Comparison of ENCODE assay signal across 13 mouse cellular contexts in the genomic region with DNA sequence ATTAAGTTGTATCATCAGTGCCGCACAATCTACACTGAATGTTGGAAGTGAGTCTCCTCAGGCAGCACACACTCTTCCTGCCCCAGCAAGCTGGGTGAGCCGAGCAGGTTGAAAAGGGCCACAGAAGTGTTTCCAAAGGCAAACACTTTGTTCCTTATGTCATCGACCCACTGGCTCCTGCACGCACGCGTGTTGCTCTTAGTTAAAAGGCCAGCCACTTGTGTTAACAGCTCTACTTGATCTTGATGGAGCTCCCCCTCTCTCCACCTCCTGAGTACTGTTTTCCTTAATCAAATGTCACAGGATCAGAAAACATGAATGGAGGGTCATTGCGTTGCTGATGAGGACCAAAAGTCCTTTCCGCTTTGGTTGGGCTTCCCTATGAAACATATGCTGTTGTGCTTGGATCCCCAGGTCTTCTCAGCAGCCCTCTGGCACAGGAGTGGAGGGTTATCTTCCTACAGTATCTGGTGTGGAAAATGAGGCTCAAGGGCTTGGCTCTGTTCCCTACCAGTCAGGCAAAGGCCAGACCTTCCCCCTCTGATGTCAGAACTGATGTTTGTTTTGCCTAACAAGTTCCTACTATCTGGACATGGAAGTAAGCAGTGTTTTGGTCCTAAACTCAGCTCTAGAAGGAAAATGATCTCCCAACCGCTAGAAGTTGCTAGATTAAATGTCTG.
DNase-seq lines count a peak whose midpoint lies in the region; ATAC-seq and TF ChIP-seq lines count a peak whose summit lies in the region.
"Had no signal": no experiment of that assay in that cellular context is flagged by ENCODE, and none has a peak within 500 bp of the region (broad histone marks: within the 10 kb centered on the region; RNA-seq: fewer than 3 reads in every experiment).

No protein-coding gene starts in this region.

- TF ChIP-seq POLR2A in cerebellum, adult 2 months (IDR thresholded peaks at IDR 0.05; ENCODE audit: borderline replicate concordance, insufficient read depth, low read length): no peak
- no peak for TF ChIP-seq POLR2A in lung, adult 2 months (IDR thresholded peaks at IDR 0.05; ENCODE audit: borderline replicate concordance, extremely low read depth, low read depth, low read length)

- TF ChIP-seq CTCF in cerebellum, adult 2 months (IDR thresholded peaks at IDR 0.05; ENCODE audit: borderline replicate concordance, insufficient read depth, low read depth, low read length): no peak
- no peak for TF ChIP-seq CTCF in heart, postnatal 0 days (IDR thresholded peaks at IDR 0.05; ENCODE audit: low read depth)
- no peak for TF ChIP-seq CTCF in lung, adult 2 months (IDR thresholded peaks at IDR 0.05; ENCODE audit: insufficient read depth, low read length)
- no peak for TF ChIP-seq CTCF in intestine, postnatal 0 days (IDR thresholded peaks at IDR 0.05; ENCODE audit: low read depth)

- H3K36me3 ChIP-seq in heart, postnatal 0 days (replicated peaks; ENCODE audit: control insufficient read depth, insufficient read depth, low read length): no peaks in the 10 kb centered on the region
- H3K36me3 ChIP-seq in intestine, postnatal 0 days (ENCODE audit: control insufficient read depth, insufficient read depth): no peaks in the 10 kb centered on the region
- no peaks in the 10 kb centered on the region for H3K36me3 ChIP-seq in liver, embryonic 11.5 days (ENCODE audit: control insufficient read depth, insufficient read depth, low read length)
- H3K36me3 ChIP-seq: stomach, embryonic 15.5 days had no signal

- DNase-seq in cerebellum, postnatal 14 days: peak; percentile 51 to 59
- no peak for DNase-seq in cerebellum, adult 2 months
- DNase-seq in adrenal gland, postnatal 36 days: peak; percentile 7 to 21
- peak; percentile 35 for DNase-seq in heart, postnatal 0 days (ENCODE audit: low spot score)
- DNase-seq in lung, adult 2 months: peak; percentile 21
- no peak for DNase-seq in layer of hippocampus, adult 9-11 months
- no peak for DNase-seq in liver, embryonic 11.5 days (ENCODE audit: low spot score)
- DNase-seq: embryo, embryonic 11 days had no signal

- 0 out of 2 replicates have a peak, but pooled peaks cover 3% of the 10 kb centered on the region for H3K4me1 ChIP-seq in cerebellum, adult 2 months (ENCODE audit: control insufficient read depth, insufficient read depth, low read length)
- H3K4me1 ChIP-seq in heart, postnatal 0 days (ENCODE audit: control insufficient read depth, insufficient read depth): peaks cover 24% of the 10 kb centered on the region
- no peaks in the 10 kb centered on the region; the same call in 1 of the 2 replicates for H3K4me1 ChIP-seq in lung, adult 2 months (ENCODE audit: control insufficient read depth, insufficient read depth, low read length)
- H3K4me1 ChIP-seq in intestine, postnatal 0 days (replicated peaks; ENCODE audit: control insufficient read depth, insufficient read depth, low read length): no peaks in the 10 kb centered on the region
- no peaks in the 10 kb centered on the region for H3K4me1 ChIP-seq in liver, embryonic 11.5 days (replicated peaks; ENCODE audit: control insufficient read depth, insufficient read depth, low read length)

- H3K27me3 ChIP-seq in cerebellum, adult 2 months (ENCODE audit: control insufficient read depth, insufficient read depth, low read length): no peaks in the 10 kb centered on the region; the same call in 1 of the 2 replicates
- no peaks in the 10 kb centered on the region for H3K27me3 ChIP-seq in heart, postnatal 0 days (ENCODE audit: control insufficient read depth, insufficient read depth, low read length)
- H3K27me3 ChIP-seq in intestine, postnatal 0 days (replicated peaks; ENCODE audit: control insufficient read depth, insufficient read depth, low read length): no peaks in the 10 kb centered on the region
- no peaks in the 10 kb centered on the region for H3K27me3 ChIP-seq in liver, embryonic 11.5 days (replicated peaks; ENCODE audit: control insufficient read depth, insufficient read depth, low read length)
- H3K27me3 ChIP-seq: stomach, embryonic 15.5 days had no signal

- no peak overlapping the region for H3K9ac ChIP-seq in heart, postnatal 0 days (replicated peaks; ENCODE audit: low read depth, low read length)
- no peak overlapping the region for H3K9ac ChIP-seq in intestine, postnatal 0 days (ENCODE audit: low read depth, low read length)
- no peak overlapping the region for H3K9ac ChIP-seq in liver, embryonic 11.5 days (ENCODE audit: low read depth, low read length)
- H3K9ac ChIP-seq: stomach, embryonic 15.5 days had no signal

- peak; percentile 79 for ATAC-seq in heart, postnatal 0 days (ENCODE audit: insufficient read depth, low read depth)
- ATAC-seq in intestine, postnatal 0 days: no peak
- no peak for ATAC-seq in liver, embryonic 11.5 days (replicated peaks; ENCODE audit: low FRiP score)
- ATAC-seq: forebrain, embryonic 16.5 days had no signal

- H3K4me3 ChIP-seq in cerebellum, adult 2 months (replicated peaks; ENCODE audit: insufficient read depth, low read depth, low read length): no peak overlapping the region
- no peak overlapping the region for H3K4me3 ChIP-seq in heart, postnatal 0 days (ENCODE audit: low read depth, low read length)
- no peak overlapping the region for H3K4me3 ChIP-seq in lung, adult 2 months (replicated peaks; ENCODE audit: extremely low read depth, low read depth, low read length)
- H3K4me3 ChIP-seq in intestine, postnatal 0 days (ENCODE audit: low read depth, low read length): no peak overlapping the region
- H3K4me3 ChIP-seq in liver, embryonic 11.5 days (ENCODE audit: low read depth, low read length): no peak overlapping the region
- H3K4me3 ChIP-seq: myocyte; stomach, embryonic 15.5 days had no signal

- 22% methylated on average over 9 of the region's 9 CpGs for WGBS in cerebellum, adult 2 months
- 20% methylated on average over 9 of the region's 9 CpGs for WGBS in heart, postnatal 0 days
- WGBS in lung, adult 2 months: 60% methylated on average over 9 of the region's 9 CpGs
- WGBS in intestine, postnatal 0 days: 76% methylated on average over 9 of the region's 9 CpGs
- 80% methylated on average over 9 of the region's 9 CpGs for WGBS in liver, embryonic 11.5 days

- H3K9me3 ChIP-seq in heart, postnatal 0 days (replicated peaks; ENCODE audit: control insufficient read depth, low read length): no peaks in the 10 kb centered on the region
- no peaks in the 10 kb centered on the region for H3K9me3 ChIP-seq in intestine, postnatal 0 days (ENCODE audit: control insufficient read depth)
- no peaks in the 10 kb centered on the region for H3K9me3 ChIP-seq in liver, embryonic 11.5 days (ENCODE audit: control insufficient read depth, low read length)
- H3K9me3 ChIP-seq: stomach, embryonic 15.5 days had no signal

- H3K4me2 ChIP-seq in heart, postnatal 0 days (ENCODE audit: low read depth, low read length): no peak overlapping the region
- H3K4me2 ChIP-seq in intestine, postnatal 0 days (replicated peaks; ENCODE audit: low read depth): no peak overlapping the region
- no peak overlapping the region for H3K4me2 ChIP-seq in liver, embryonic 11.5 days
- H3K4me2 ChIP-seq: stomach, embryonic 15.5 days had no signal

- no peak for TF ChIP-seq EP300 in heart, postnatal 0 days (IDR thresholded peaks at IDR 0.05; ENCODE audit: low read depth)

- no peak overlapping the region for H3K27ac ChIP-seq in cerebellum, adult 2 months (ENCODE audit: insufficient read depth, low read length)
- peak overlapping the region; percentile 43; the same call in 1 of the 2 replicates for H3K27ac ChIP-seq in heart, postnatal 0 days (ENCODE audit: low read depth)
- no peak overlapping the region for H3K27ac ChIP-seq in intestine, postnatal 0 days (ENCODE audit: low read depth, low read length)
- H3K27ac ChIP-seq in liver, embryonic 11.5 days (ENCODE audit: low read depth, low read length): no peak overlapping the region
- H3K27ac ChIP-seq: macrophage; stomach, embryonic 15.5 days had no signal

Comparison
In these comparisons a context has a peak if more than half of its experiments do, and no peak if none do; other contexts are left out.
1. DNase-seq: peak in cerebellum, postnatal 14 days (2 of 2), adrenal gland, postnatal 36 days (2 of 2), heart, postnatal 0 days (single experiment) and lung, adult 2 months (single experiment); none in cerebellum, adult 2 months (0 of 2), layer of hippocampus, adult 9-11 months (single experiment) and liver, embryonic 11.5 days (single experiment).